Mouse (Mus musculus) heart, adult 2 months (tissue): ENCODE measurements around the gene Hdgf.
A peak's percentile ranks its signal among the peaks of the same experiment; 100 is the strongest.

ENCODE experiments used
- CTCF ChIP-seq: fragments of 200-600 bp; IDR thresholded peaks from 2 replicates; pipeline ENCODE4 v1.8.1; 2022; ENCODE audit warnings: antibody characterized with exemption, mild to moderate bottlenecking, moderate library complexity
- EP300 ChIP-seq: fragments of 200-500 bp; IDR thresholded peaks from 2 replicates; pipeline ENCODE4 v1.6.1; 2011; ENCODE audit warnings: low read depth, low read length, control low read depth; ENCODE audit not compliant: insufficient read depth
- POLR2A ChIP-seq: fragments of 200-500 bp; IDR thresholded peaks from 2 replicates; pipeline ENCODE4 v1.6.1; 2011; ENCODE audit warnings: mild to moderate bottlenecking, low read depth, low read length, control low read depth; ENCODE audit not compliant: insufficient read depth

- TF ChIP-seq CTCF: peak; percentile 92
- no peak for TF ChIP-seq EP300
- TF ChIP-seq POLR2A: no peak
Measured at GRCm38 (mm10) chr3:87859813-87860212, 46.3 kb upstream of the Hdgf start.
